Mouse (Mus musculus) embryonic fibroblast, embryonic 13.5 days (primary cell): Measurements from ENCODE around the gene Slc5a5.

Experiments
- CTCF ChIP-seq: IDR thresholded peaks from 2 replicates; pipeline ENCODE4 v1.5.1; 2011; ENCODE audit warnings: mild to moderate bottlenecking, control low read depth, low read length, moderate library complexity, borderline replicate concordance; ENCODE audit not compliant: insufficient read depth
- POLR2A ChIP-seq: IDR thresholded peaks from 2 replicates; pipeline ENCODE4 v1.6.1; 2011; ENCODE audit warnings: low read depth, mild to moderate bottlenecking, control low read depth, low read length, moderate library complexity

DNA sequence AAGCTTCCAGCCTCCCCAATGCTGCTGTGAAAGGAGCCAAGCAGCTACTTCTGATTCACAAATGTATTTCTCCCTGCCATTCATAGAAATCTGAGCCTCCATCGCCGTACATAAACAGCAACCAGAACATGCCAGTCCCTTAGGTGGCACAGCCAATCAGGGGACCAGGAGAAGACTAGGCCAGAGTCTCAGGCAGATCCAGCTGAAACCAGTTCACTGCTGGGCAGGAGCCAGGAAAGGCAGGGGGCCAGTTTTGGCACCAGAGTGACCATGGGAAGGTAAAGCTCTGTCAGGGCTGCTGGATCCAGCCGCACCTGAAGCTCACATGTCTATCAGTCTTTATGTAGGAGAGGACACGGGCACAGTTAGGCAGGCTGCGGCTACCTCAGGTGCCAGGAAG, 1.9 kb downstream of the Slc5a5 start:
- no peak for TF ChIP-seq CTCF
- TF ChIP-seq POLR2A = no peak
